In the genomic region with DNA sequence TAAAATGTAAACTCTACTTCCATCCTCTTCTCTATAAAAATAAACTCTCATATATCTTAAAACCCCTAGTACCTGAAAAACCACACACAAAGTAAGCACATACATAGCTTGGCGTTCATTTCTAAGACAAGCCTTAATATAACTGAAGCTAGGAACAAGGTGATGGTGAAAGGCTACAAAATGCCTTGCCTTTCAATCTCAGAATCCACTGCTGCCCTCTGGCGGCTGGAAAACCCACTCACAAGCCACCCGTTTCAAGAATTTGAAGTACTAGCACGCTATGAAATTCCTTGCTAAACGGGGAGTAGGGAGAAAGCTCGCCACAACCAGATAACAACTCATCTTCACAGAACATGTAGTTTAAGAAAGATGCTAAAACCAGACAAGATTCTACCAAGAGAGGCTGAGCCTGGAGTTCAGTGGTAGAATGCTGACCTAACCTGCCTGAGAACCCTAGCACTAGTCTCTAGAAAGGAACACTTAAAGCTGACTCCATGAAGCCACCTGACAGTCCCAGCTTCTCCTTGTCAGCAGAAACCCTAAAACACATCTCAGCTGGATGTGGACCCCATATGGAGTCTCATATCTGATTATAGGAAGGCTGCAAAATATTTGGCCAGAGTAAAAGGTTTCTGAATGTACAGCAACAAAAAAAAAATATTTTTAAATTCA, we compare ENCODE assay signal across 8 mouse cellular contexts. TPM values are rescaled to one million over a fixed set of nuclear protein-coding genes. Genes with fewer than 3 reads are reported as not detected.
DNase-seq lines count a peak whose midpoint lies in the region; ATAC-seq lines count a peak whose summit lies in the region.

No protein-coding gene starts in this region.

- no peaks in the 10 kb centered on the region for H3K4me1 ChIP-seq in liver, embryonic 12.5 days
- no peaks in the 10 kb centered on the region for H3K4me1 ChIP-seq in midbrain, embryonic 16.5 days (ENCODE audit: control insufficient read depth, insufficient read depth, low read length)

- H3K27me3 ChIP-seq in liver, embryonic 12.5 days (replicated peaks) = no peaks in the 10 kb centered on the region
- H3K27me3 ChIP-seq in midbrain, embryonic 16.5 days (ENCODE audit: control insufficient read depth, insufficient read depth, low read depth, low read length) = no peaks in the 10 kb centered on the region

- no peak for ATAC-seq in liver, embryonic 12.5 days
- ATAC-seq in midbrain, embryonic 16.5 days = peak; percentile 48; the same call in 1 of the 2 replicates

- intact Hi-C loops in left cerebral cortex, postnatal 14 days (cut with DNase I) = loop anchor here (5.0 to 10.0 kb wide), 3 partner anchors 94 to 759 kb away; a partner anchor contains a TSS

- H3K4me2 ChIP-seq in liver, embryonic 12.5 days = no peak overlapping the region
- H3K4me2 ChIP-seq in midbrain, embryonic 16.5 days (ENCODE audit: low read length) = 0 out of 2 replicates have a peak overlapping the region, but pooled peaks have one; percentile 8

- H3K27ac ChIP-seq in liver, embryonic 12.5 days = no peak overlapping the region
- no peak overlapping the region for H3K27ac ChIP-seq in midbrain, embryonic 16.5 days (ENCODE audit: low read length)

- no peaks in the 10 kb centered on the region for H3K9me3 ChIP-seq in liver, embryonic 12.5 days (replicated peaks)
- no peaks in the 10 kb centered on the region for H3K9me3 ChIP-seq in midbrain, embryonic 16.5 days (replicated peaks; ENCODE audit: control insufficient read depth, low read length, poor library complexity, severe bottlenecking)

- peak; percentile 74 for DNase-seq in liver
- peak; percentile 90 to 94 for DNase-seq in cerebellum, postnatal 25 days
- peak; percentile 55 for DNase-seq in gastrocnemius, adult 18-20 months (ENCODE audit: low spot score)
- peak; percentile 70 for DNase-seq in induced T-regulatory cell, adult 2 months (ENCODE audit: low read depth)
- DNase-seq in left cerebral cortex, postnatal 14 days (ENCODE audit: low spot score in 2 of 2) = peak; percentile 92 to 93
- DNase-seq in spleen, postnatal 14 days (ENCODE audit: low spot score in 2 of 2) = peak; percentile 22 to 45

- 2% methylated on average over 6 of the region's 6 CpGs for WGBS in liver, embryonic 12.5 days (ENCODE audit: insufficient replicate concordance)
- 3% methylated on average over 6 of the region's 6 CpGs for WGBS in midbrain, embryonic 16.5 days

- no peak overlapping the region for H3K4me3 ChIP-seq in liver, embryonic 12.5 days
- no peak overlapping the region for H3K4me3 ChIP-seq in midbrain, embryonic 16.5 days (ENCODE audit: low read depth, low read length)

- H3K36me3 ChIP-seq in liver, embryonic 12.5 days = peaks cover 17% of the 10 kb centered on the region
- no peaks in the 10 kb centered on the region for H3K36me3 ChIP-seq in midbrain, embryonic 16.5 days (ENCODE audit: control insufficient read depth, insufficient read depth, low read length)

- no peak overlapping the region for H3K9ac ChIP-seq in liver, embryonic 12.5 days
- no peak overlapping the region for H3K9ac ChIP-seq in midbrain, embryonic 16.5 days (ENCODE audit: low read depth, low read length)

RNA-seq across cellular contexts. Expression of a gene that starts 29.1 kb away (rescaled TPM):
- polyA plus RNA-seq in liver, embryonic 12.5 days (2016; fragmentation: Nextera tagmentation; extraction: Ambion mirVana) = 38.6 and 38.9 TPM in 2 replicates
- total RNA-seq in gastrocnemius, adult 18-20 months (2021) = 1 to 10 TPM; 8.5 to 9.8 TPM
- total RNA-seq in left cerebral cortex, postnatal 14 days (2021) = 10 to 100 TPM; 24.5 to 26.7 TPM
- polyA plus RNA-seq in midbrain, embryonic 16.5 days (2015; fragmentation: Nextera tagmentation; extraction: Ambion mirVana) = 31.1 and 32.5 TPM in 2 replicates

RNA-seq across cellular contexts. Expression of a gene that starts 29.2 kb away (rescaled TPM):
- polyA plus RNA-seq in liver, embryonic 12.5 days (2016; fragmentation: Nextera tagmentation; extraction: Ambion mirVana) = 12.8 and 14.3 TPM in 2 replicates
- total RNA-seq in gastrocnemius, adult 18-20 months (2021) = 1 to 10 TPM; 8.8 to 9.7 TPM
- 10 to 100 TPM; 30.1 to 31.1 TPM for total RNA-seq in left cerebral cortex, postnatal 14 days (2021)
- polyA plus RNA-seq in midbrain, embryonic 16.5 days (2015; fragmentation: Nextera tagmentation; extraction: Ambion mirVana) = 19.8 and 23.8 TPM in 2 replicates

Comparison
In these comparisons a context has a peak if more than half of its experiments do, and no peak if none do; other contexts are left out.
1. DNase-seq: peak in every context shown above with its lines; median percentile 92 in left cerebral cortex, postnatal 14 days; 92 in cerebellum, postnatal 25 days; 74 in liver; 70 in induced T-regulatory cell, adult 2 months; 55 in gastrocnemius, adult 18-20 months; 34 in spleen, postnatal 14 days.